Mouse (Mus musculus): Measurements from ENCODE around the gene Cry2. TPM values are rescaled to one million over a fixed set of nuclear protein-coding genes. Genes with fewer than 3 reads are reported as not detected.
A peak's percentile ranks its signal among the peaks of the same experiment; 100 is the strongest.

The Cry2 gene
- polyA plus RNA-seq, 1 experiment from 2014 or later = 36.6 TPM

DNA sequence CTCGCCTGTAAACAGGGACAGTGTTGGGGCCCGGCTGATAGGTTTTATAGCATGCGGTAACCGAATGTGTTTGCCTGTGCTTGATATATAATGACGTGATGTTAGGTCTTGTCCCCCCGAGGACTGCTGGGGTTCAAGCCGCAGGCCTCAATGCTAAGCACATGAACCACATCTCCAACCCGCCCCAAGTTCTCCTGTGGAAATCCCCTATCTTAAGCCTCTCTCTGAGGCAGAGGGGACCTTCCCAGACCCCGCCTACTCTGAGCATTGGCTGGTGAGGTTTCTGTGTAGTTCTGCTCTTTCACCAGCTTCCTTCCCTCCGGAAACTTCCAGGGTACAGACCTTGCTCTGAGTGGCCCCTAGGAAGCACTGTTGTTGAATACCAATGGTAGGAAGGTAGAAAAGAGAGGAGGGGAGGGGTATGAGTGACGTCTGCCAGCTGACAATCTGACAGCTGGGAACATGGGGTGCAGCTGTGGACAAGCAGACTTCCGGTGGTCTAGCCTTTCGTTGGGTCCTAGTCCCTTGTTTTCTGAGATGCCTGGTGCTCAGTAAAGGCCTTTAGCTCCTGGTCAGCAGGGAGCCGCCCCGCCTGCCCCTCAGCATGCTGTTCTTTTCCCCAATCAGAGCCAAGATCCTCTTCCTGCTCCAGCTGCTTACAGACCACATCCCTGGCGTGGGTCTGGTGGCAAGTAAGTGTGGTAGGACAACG lies 53.9 kb downstream of the Cry2 start:
- 79% methylated on average over 17 of the region's 17 CpGs for WGBS
- H3K36me3 ChIP-seq (ENCODE audit: insufficient read depth, low read length) = peaks cover 24% of the 10 kb centered on the region
- no peak for ATAC-seq

DNA sequence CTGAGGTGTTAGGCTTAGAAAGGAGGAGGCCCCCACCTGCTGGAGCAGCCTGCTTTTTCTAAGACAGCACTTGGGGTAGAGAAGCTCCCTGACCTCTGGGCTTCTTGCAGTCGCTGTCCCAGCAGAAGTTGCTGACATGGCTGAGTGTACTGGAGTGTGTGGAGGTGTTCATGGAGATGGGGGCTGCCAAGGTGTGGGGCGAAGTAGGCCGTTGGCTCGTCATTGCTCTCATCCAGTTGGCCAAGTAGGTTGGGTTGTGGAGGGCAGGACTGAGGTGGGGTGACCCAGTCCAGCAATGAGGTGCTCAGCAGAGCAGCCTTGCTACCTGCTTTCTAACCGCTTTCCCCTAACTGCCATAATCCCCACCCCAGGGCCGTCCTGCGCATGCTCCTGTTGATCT lies 56.5 kb downstream of the Cry2 start:
- 91% methylated on average over 7 of the region's 7 CpGs for WGBS
- Histone ChIP-seq H3K4me1 (ENCODE audit: insufficient read depth, low read depth, low read length) (peaks cover 10% of the 10 kb centered on the region; the same call in 1 of the 2 replicates), H3K4me2 (replicated peaks; ENCODE audit: low read depth, low read length) (no peak overlapping the region), H3K36me3 (ENCODE audit: insufficient read depth, low read length) (peaks cover 24% of the 10 kb centered on the region), H3K9me3 (ENCODE audit: low read length) (no peaks in the 10 kb centered on the region), H3K4me3 (ENCODE audit: low read depth, low read length) (no peak overlapping the region), H3K27ac (ENCODE audit: low read length) (no peak overlapping the region), H3K27me3 (replicated peaks; ENCODE audit: insufficient read depth, low read length) (no peaks in the 10 kb centered on the region), H3K9ac (replicated peaks; ENCODE audit: low read depth) (no peak overlapping the region)
- DNase-seq (ENCODE audit: low spot score) (no peak), ATAC-seq (no peak)
- no peak for TF ChIP-seq CTCF (IDR thresholded peaks at IDR 0.05)
- no peak for TF ChIP-seq EP300 (IDR thresholded peaks at IDR 0.05)

More for the DNA sequence above, 53.9 kb downstream of the Cry2 start:
- Histone ChIP-seq H3K9ac (replicated peaks; ENCODE audit: low read depth) (no peak overlapping the region), H3K4me3 (ENCODE audit: low read depth, low read length) (no peak overlapping the region), H3K27ac (ENCODE audit: low read length) (no peak overlapping the region), H3K4me1 (ENCODE audit: insufficient read depth, low read depth, low read length) (peaks cover 9% of the 10 kb centered on the region; the same call in 1 of the 2 replicates), H3K27me3 (replicated peaks; ENCODE audit: insufficient read depth, low read length) (no peaks in the 10 kb centered on the region), H3K4me2 (replicated peaks; ENCODE audit: low read depth, low read length) (no peak overlapping the region), H3K9me3 (ENCODE audit: low read length) (no peaks in the 10 kb centered on the region)
- DNase-seq (ENCODE audit: low spot score) = no peak
- no peak for TF ChIP-seq CTCF (IDR thresholded peaks at IDR 0.05)
- no peak for TF ChIP-seq EP300 (IDR thresholded peaks at IDR 0.05)

DNA sequence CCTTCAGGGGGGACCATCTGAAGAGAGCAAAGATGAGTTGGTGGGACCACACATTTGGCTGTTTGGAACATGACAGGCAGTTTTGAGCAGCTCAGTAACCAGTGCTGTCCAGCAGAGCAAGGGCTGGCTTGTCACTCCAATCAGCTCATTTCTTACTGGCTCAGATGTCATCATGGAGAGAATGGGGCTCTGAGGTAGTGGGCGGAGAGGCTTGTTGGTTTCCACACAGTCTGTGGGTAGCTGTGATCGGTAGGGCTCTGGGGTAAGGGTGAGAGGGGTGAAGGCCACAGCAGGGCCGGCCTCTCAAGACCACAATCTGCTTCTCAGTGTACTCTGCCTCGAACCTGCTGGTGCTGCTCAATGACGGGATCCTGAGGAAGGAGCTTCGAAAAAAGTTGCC lies 57.5 kb downstream of the Cry2 start:
- no peaks in the 10 kb centered on the region for H3K27me3 ChIP-seq (replicated peaks; ENCODE audit: insufficient read depth, low read length)
- peak overlapping the region; percentile 74; the same call in 1 of the 2 replicates for H3K4me2 ChIP-seq (replicated peaks; ENCODE audit: low read depth, low read length)
- peaks cover 13% of the 10 kb centered on the region; the same call in 1 of the 2 replicates for H3K4me1 ChIP-seq (ENCODE audit: insufficient read depth, low read depth, low read length)
- peak; percentile 32 for DNase-seq (ENCODE audit: low spot score)
- H3K9me3 ChIP-seq (ENCODE audit: low read length) = no peaks in the 10 kb centered on the region
- no peak for ATAC-seq
- no peak overlapping the region for H3K4me3 ChIP-seq (ENCODE audit: low read depth, low read length)
- peak overlapping the region; percentile 70 for H3K9ac ChIP-seq (replicated peaks; ENCODE audit: low read depth)
- 69% methylated on average over 6 of the region's 6 CpGs for WGBS
- H3K36me3 ChIP-seq (ENCODE audit: insufficient read depth, low read length) = peaks cover 19% of the 10 kb centered on the region
- TF ChIP-seq CTCF (IDR thresholded peaks at IDR 0.05) = no peak
- TF ChIP-seq EP300 (IDR thresholded peaks at IDR 0.05) = no peak
- no peak overlapping the region for H3K27ac ChIP-seq (ENCODE audit: low read length)

DNA sequence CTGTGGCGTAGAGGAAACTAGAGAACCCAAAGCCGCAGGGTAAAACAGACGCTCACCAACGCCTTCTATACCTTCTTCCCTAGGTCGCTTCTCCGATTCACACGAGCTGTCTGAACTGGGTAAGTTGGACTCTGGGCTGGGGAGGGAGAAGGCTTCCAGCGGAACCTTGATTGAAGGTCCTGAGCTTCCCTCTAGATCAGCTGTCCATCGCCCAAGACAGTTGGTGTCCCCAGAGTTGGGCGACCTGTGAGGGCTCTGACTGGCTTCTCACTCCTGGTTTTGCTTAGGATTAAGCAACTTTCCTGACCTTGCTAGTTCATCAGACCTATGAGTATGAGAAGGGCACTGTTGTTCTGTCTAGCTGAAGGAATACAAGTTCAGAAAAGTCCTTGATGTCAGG lies 58.1 kb downstream of the Cry2 start:
- Histone ChIP-seq H3K36me3 (ENCODE audit: insufficient read depth, low read length) (peaks cover 14% of the 10 kb centered on the region), H3K4me1 (ENCODE audit: insufficient read depth, low read depth, low read length) (peaks cover 13% of the 10 kb centered on the region; the same call in 1 of the 2 replicates), H3K27me3 (replicated peaks; ENCODE audit: insufficient read depth, low read length) (no peaks in the 10 kb centered on the region; the same call in 1 of the 2 replicates), H3K9me3 (ENCODE audit: low read length) (no peaks in the 10 kb centered on the region), H3K4me3 (ENCODE audit: low read depth, low read length) (peak overlapping the region; percentile 54), H3K27ac (ENCODE audit: low read length) (peak overlapping the region; percentile 93), H3K9ac (replicated peaks; ENCODE audit: low read depth) (peak overlapping the region; percentile 70), H3K4me2 (replicated peaks; ENCODE audit: low read depth, low read length) (peak overlapping the region; percentile 74)
- 10% methylated on average over 10 of the region's 10 CpGs for WGBS
- TF ChIP-seq EP300 (IDR thresholded peaks at IDR 0.05) = no peak
- TF ChIP-seq CTCF (IDR thresholded peaks at IDR 0.05) = no peak
- ATAC-seq = no peak
- no peak for DNase-seq (ENCODE audit: low spot score)

DNA sequence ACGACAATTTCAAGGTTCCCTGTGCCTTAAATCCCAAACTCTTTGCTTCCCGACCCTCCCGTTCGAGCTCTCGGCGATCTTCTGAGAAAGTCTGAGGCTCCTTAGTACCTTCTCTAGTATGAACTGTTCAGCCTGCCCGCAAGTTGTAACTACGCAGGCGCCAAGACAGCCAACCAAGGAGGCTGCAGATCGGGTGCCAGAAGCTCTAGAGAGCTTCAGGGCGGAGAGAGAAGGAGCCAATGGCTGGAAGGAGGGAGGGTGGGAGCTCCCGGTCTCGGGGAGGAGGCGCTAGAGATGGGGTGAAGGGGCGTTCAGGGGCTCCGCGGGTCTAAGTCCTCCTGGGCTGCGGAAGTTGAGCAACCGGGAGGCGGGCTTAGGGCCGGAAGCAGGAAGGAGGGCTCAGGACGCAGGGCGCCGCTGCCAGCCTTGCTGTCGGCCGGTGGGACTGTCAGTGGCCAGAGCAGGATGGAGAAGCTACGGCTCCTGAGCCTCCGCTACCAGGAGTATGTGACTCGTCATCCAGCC lies 58.7 kb downstream of the Cry2 start:
- 0% methylated on average over 29 of the region's 29 CpGs for WGBS
- H3K4me2 ChIP-seq (replicated peaks; ENCODE audit: low read depth, low read length) = peak overlapping the region; percentile 74
- ATAC-seq = peak; percentile 91
- peak overlapping the region; percentile 54 for H3K4me3 ChIP-seq (ENCODE audit: low read depth, low read length)
- H3K27me3 ChIP-seq (replicated peaks; ENCODE audit: insufficient read depth, low read length) = peaks cover 2% of the 10 kb centered on the region; the same call in 1 of the 2 replicates
- DNase-seq (ENCODE audit: low spot score) = peak; percentile 100
- H3K4me1 ChIP-seq (ENCODE audit: insufficient read depth, low read depth, low read length) = peaks cover 13% of the 10 kb centered on the region; the same call in 1 of the 2 replicates
- peak overlapping the region; percentile 70 for H3K9ac ChIP-seq (replicated peaks; ENCODE audit: low read depth)
- no peaks in the 10 kb centered on the region for H3K9me3 ChIP-seq (ENCODE audit: low read length)
- peak overlapping the region; percentile 93 for H3K27ac ChIP-seq (ENCODE audit: low read length)
- TF ChIP-seq EP300 (IDR thresholded peaks at IDR 0.05) (peak; percentile 70), CTCF (IDR thresholded peaks at IDR 0.05) (peak; percentile 29)
- peaks cover 13% of the 10 kb centered on the region for H3K36me3 ChIP-seq (ENCODE audit: insufficient read depth, low read length)

DNA sequence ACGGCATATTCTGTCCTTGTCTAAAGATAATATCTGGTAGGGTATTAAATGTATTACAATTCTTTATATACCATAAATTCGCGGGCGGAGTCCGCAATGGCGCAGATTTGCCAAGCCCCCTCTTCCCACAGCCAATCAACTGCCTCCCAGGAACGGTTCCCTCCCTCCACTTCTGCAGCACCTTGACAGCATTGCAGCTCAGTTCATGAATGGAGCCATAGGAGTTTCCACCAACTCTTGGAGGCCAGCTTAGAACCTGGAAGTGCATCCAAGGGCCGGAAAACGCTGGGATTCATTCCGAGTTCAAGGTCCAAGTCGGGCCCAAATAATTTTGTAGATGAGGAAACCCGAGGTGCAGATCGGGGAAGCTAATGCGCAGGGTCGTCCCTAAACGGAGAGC lies 59.3 kb downstream of the Cry2 start, which contains the start of the genes Pex16 and Large2:
TSS of gene Pex16 (plus strand) at position 163 of the 400 bp plus-strand sequence.
TSS of gene Large2 (minus strand) at position 356 of the 400 bp plus-strand sequence.
- H3K4me1 ChIP-seq (ENCODE audit: insufficient read depth, low read depth, low read length) = peaks cover 13% of the 10 kb centered on the region; the same call in 1 of the 2 replicates
- ATAC-seq = peak; percentile 8; the same call in 1 of the 2 replicates
- H3K4me2 ChIP-seq (replicated peaks; ENCODE audit: low read depth, low read length) = peak within 1 kb of the TSS; percentile 74
- H3K9me3 ChIP-seq (ENCODE audit: low read length) = no peaks in the 10 kb centered on the region
- no peak for TF ChIP-seq EP300 (IDR thresholded peaks at IDR 0.05)
- TF ChIP-seq CTCF (IDR thresholded peaks at IDR 0.05) = no peak
- peak within 1 kb of the TSS; percentile 70 for H3K9ac ChIP-seq (replicated peaks; ENCODE audit: low read depth)
- H3K4me3 ChIP-seq (ENCODE audit: low read depth, low read length) = peak within 1 kb of the TSS; percentile 54
- WGBS = 3% methylated on average over 16 of the region's 16 CpGs
- peaks cover 4% of the 10 kb centered on the region; the same call in 1 of the 2 replicates for H3K27me3 ChIP-seq (replicated peaks; ENCODE audit: insufficient read depth, low read length)
- peak within 1 kb of the TSS; percentile 93 for H3K27ac ChIP-seq (ENCODE audit: low read length)
- DNase-seq (ENCODE audit: low spot score) = peak; percentile 72
- peaks cover 12% of the 10 kb centered on the region for H3K36me3 ChIP-seq (ENCODE audit: insufficient read depth, low read length)

All from lung, postnatal 0 days (tissue).